Mouse (Mus musculus): ENCODE results near the gene Mdm4. TPM values are rescaled to one million over a fixed set of nuclear protein-coding genes. Genes with fewer than 3 reads are reported as not detected.

Gene Mdm4
- polyA plus RNA-seq, 1 experiment from 2014 or later: 35.7 TPM

DNA sequence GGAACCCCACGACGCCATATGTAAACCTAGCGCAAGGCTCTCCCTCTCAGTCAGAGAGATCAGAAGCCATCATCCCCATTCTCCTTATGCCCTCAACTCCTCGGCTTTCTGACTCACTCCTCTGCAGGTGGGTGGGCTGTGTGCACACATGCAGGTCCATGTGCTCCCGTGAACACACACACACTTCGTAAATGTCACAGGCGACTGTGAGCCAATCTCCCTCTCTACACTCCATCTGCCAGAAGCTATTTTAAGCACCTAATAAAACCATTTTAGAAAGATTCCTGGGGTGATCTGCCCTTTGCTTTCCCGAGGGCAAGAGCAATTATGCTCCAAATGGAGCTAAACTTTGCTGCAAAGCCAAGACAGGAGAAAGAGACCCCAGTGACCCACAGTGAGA is 84.5 kb downstream of the Mdm4 start:
- Histone ChIP-seq H3K4me2 (ENCODE audit: low read depth, low read length) (no peak overlapping the region), H3K9me3 (replicated peaks; ENCODE audit: control insufficient read depth, low read length) (no peaks in the 10 kb centered on the region), H3K27me3 (ENCODE audit: control insufficient read depth, insufficient read depth, low read length) (no peaks in the 10 kb centered on the region), H3K36me3 (replicated peaks; ENCODE audit: control insufficient read depth, insufficient read depth, low read depth, low read length) (no peaks in the 10 kb centered on the region), H3K4me1 (ENCODE audit: control insufficient read depth, insufficient read depth, low read length) (no peaks in the 10 kb centered on the region), H3K9ac (replicated peaks; ENCODE audit: low read length) (no peak overlapping the region), H3K4me3 (ENCODE audit: low read depth, low read length) (no peak overlapping the region), H3K27ac (replicated peaks; ENCODE audit: low read depth, low read length) (no peak overlapping the region)
- ATAC-seq (replicated peaks; ENCODE audit: insufficient number of reproducible peaks, low FRiP score, low TSS enrichment, low read depth) (no peak), DNase-seq (ENCODE audit: low spot score) (no peak)
- 61% methylated on average over 8 of the region's 8 CpGs for WGBS

DNA sequence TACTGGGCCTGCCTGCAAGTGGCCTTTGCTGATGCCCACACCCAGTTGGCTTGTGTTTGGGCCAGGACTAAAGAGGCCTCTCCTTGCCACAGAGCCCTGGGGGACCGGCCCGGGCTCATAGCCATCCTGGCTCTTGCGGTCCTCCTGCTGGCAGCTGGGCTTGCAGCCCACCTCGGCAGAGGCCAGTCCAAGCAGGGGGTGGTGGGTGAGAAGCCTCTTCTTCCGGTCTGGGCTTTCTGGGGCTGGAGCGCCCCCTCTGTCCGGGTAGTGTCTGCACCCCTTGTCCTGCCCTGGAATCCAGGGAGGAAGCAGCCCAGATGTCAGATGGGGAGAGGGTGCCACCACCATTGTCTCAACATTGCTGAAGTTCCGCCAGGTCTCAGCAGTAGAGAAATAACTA is 91.4 kb downstream of the Mdm4 start:
- H3K27me3 ChIP-seq (ENCODE audit: control insufficient read depth, insufficient read depth, low read length): no peaks in the 10 kb centered on the region
- H3K36me3 ChIP-seq (replicated peaks; ENCODE audit: control insufficient read depth, insufficient read depth, low read depth, low read length): no peaks in the 10 kb centered on the region
- WGBS: 85% methylated on average over 8 of the region's 8 CpGs
- ATAC-seq (replicated peaks; ENCODE audit: insufficient number of reproducible peaks, low FRiP score, low TSS enrichment, low read depth) (no peak), DNase-seq (ENCODE audit: low spot score) (no peak)
- no peak overlapping the region for H3K4me2 ChIP-seq (ENCODE audit: low read depth, low read length)
- H3K4me3 ChIP-seq (ENCODE audit: low read depth, low read length): no peak overlapping the region
- H3K9ac ChIP-seq (replicated peaks; ENCODE audit: low read length): no peak overlapping the region
- H3K9me3 ChIP-seq (replicated peaks; ENCODE audit: control insufficient read depth, low read length): no peaks in the 10 kb centered on the region
- no peaks in the 10 kb centered on the region for H3K4me1 ChIP-seq (ENCODE audit: control insufficient read depth, insufficient read depth, low read length)
- H3K27ac ChIP-seq (replicated peaks; ENCODE audit: low read depth, low read length): no peak overlapping the region

DNA sequence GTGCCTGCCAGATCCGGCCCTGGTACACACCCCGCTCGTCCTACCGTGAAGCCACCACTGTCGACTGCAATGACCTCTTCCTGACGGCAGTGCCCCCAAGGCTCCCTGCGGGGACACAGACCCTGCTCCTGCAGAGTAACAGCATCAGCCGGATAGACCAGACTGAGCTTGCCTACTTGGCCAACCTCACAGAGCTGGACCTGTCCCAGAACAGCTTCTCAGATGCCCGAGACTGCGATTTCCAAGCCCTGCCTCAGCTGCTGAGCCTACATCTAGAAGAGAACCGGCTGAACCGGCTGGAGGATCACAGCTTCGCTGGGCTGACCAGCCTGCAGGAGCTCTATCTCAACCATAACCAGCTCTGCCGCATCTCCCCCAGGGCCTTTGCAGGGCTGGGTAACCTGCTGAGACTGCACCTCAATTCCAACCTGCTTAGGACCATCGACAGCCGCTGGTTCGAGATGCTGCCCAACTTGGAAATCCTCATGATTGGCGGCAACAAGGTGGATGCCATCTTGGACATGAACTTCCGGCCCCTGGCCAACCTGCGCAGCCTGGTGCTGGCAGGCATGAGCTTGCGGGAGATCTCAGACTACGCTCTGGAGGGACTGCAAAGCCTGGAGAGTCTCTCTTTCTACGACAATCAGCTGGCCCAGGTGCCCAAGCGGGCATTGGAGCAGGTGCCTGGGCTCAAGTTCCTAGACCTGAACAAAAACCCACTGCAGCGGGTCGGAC is 92.9 kb downstream of the Mdm4 start:
- no peak for ATAC-seq (replicated peaks; ENCODE audit: insufficient number of reproducible peaks, low FRiP score, low TSS enrichment, low read depth)
- Histone ChIP-seq H3K36me3 (replicated peaks; ENCODE audit: control insufficient read depth, insufficient read depth, low read depth, low read length) (no peaks in the 10 kb centered on the region), H3K9me3 (replicated peaks; ENCODE audit: control insufficient read depth, low read length) (no peaks in the 10 kb centered on the region)

DNA sequence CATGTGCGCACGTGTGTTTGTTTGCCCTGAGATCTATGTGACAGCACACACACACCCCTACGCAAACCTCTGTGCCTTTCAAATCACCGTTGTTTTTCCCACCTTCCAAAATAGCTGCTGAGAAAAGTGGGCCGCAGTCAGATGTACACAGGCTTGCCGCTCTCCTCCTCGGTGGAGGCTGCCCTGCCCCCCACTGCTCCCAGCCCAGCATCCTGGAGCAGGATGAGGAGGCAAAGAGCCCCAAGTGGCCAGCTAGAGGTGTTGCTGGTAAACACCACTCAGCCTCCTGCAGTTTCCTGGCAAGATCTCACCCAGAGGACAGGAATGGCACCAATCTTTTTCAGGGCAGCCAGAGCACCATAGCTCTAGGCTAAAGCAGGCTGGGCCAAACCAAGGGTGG is 95.5 kb downstream of the Mdm4 start:
- 36% methylated on average over 7 of the region's 7 CpGs for WGBS
- Histone ChIP-seq H3K4me1 (ENCODE audit: control insufficient read depth, insufficient read depth, low read length) (no peaks in the 10 kb centered on the region), H3K4me2 (ENCODE audit: low read depth, low read length) (no peak overlapping the region), H3K4me3 (ENCODE audit: low read depth, low read length) (no peak overlapping the region), H3K9ac (replicated peaks; ENCODE audit: low read length) (no peak overlapping the region), H3K27ac (replicated peaks; ENCODE audit: low read depth, low read length) (no peak overlapping the region), H3K27me3 (ENCODE audit: control insufficient read depth, insufficient read depth, low read length) (no peaks in the 10 kb centered on the region), H3K36me3 (replicated peaks; ENCODE audit: control insufficient read depth, insufficient read depth, low read depth, low read length) (no peaks in the 10 kb centered on the region), H3K9me3 (replicated peaks; ENCODE audit: control insufficient read depth, low read length) (no peaks in the 10 kb centered on the region)
- ATAC-seq (replicated peaks; ENCODE audit: insufficient number of reproducible peaks, low FRiP score, low TSS enrichment, low read depth): no peak
- DNase-seq (ENCODE audit: low spot score): peak; percentile 63

More for the DNA sequence above, 92.9 kb downstream of the Mdm4 start:
- no peak for DNase-seq (ENCODE audit: low spot score)
- no peaks in the 10 kb centered on the region for H3K4me1 ChIP-seq (ENCODE audit: control insufficient read depth, insufficient read depth, low read length)
- no peaks in the 10 kb centered on the region for H3K27me3 ChIP-seq (ENCODE audit: control insufficient read depth, insufficient read depth, low read length)
- WGBS: 87% methylated on average over 26 of the region's 26 CpGs
- H3K27ac ChIP-seq (replicated peaks; ENCODE audit: low read depth, low read length): no peak overlapping the region
- no peak overlapping the region for H3K4me2 ChIP-seq (ENCODE audit: low read depth, low read length)
- no peak overlapping the region for H3K9ac ChIP-seq (replicated peaks; ENCODE audit: low read length)
- H3K4me3 ChIP-seq (ENCODE audit: low read depth, low read length): no peak overlapping the region

DNA sequence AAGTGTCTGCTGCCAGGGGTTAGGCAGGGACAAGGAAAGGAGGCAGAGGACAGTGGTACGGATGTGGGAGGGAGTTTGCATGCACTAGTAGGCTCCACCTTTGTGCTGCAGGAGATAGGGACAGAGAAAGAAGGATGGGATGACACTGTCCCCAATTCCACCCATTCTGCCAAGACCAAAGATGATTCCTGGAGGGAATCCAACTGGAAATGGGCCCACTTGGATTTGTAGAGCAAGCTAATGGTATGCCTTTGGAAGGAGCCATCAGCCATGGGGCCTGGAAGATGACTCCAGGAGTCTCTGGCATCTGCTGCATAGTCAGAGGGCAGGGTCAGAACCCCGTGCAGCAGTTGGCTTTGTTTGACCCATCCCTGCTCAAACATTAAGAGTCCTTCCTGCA is 97.9 kb downstream of the Mdm4 start:
- Histone ChIP-seq H3K4me2 (ENCODE audit: low read depth, low read length) (no peak overlapping the region), H3K36me3 (replicated peaks; ENCODE audit: control insufficient read depth, insufficient read depth, low read depth, low read length) (no peaks in the 10 kb centered on the region), H3K4me1 (ENCODE audit: control insufficient read depth, insufficient read depth, low read length) (no peaks in the 10 kb centered on the region), H3K27me3 (ENCODE audit: control insufficient read depth, insufficient read depth, low read length) (no peaks in the 10 kb centered on the region), H3K4me3 (ENCODE audit: low read depth, low read length) (no peak overlapping the region), H3K27ac (replicated peaks; ENCODE audit: low read depth, low read length) (no peak overlapping the region), H3K9ac (replicated peaks; ENCODE audit: low read length) (no peak overlapping the region), H3K9me3 (replicated peaks; ENCODE audit: control insufficient read depth, low read length) (no peaks in the 10 kb centered on the region)
- ATAC-seq (replicated peaks; ENCODE audit: insufficient number of reproducible peaks, low FRiP score, low TSS enrichment, low read depth) (no peak), DNase-seq (ENCODE audit: low spot score) (no peak)
- WGBS: 85% methylated on average over 2 of the region's 2 CpGs

DNA sequence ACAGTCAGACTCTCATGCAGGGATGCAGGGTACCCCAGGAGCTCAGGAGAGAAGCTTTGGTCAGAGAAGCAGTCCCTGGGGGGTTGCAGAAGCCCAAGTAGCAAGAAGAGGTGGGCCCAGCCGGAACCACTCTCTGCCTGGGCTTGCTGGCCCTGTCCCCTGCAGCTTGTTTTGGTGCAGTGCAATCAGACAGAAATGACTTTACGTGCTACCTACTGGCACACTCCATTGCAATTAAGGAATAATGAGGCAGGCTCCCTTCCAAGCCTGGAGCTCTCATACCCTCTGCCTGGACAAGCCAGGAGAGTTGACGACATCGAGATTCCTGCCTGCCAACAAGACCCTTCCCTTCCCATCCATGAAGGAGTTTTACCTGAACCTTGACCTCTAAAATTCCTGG is 100.1 kb downstream of the Mdm4 start:
- H3K4me3 ChIP-seq (ENCODE audit: low read depth, low read length): no peak overlapping the region
- no peaks in the 10 kb centered on the region for H3K27me3 ChIP-seq (ENCODE audit: control insufficient read depth, insufficient read depth, low read length)
- H3K9me3 ChIP-seq (replicated peaks; ENCODE audit: control insufficient read depth, low read length): no peaks in the 10 kb centered on the region
- H3K4me2 ChIP-seq (ENCODE audit: low read depth, low read length): no peak overlapping the region
- no peak overlapping the region for H3K9ac ChIP-seq (replicated peaks; ENCODE audit: low read length)
- H3K4me1 ChIP-seq (ENCODE audit: control insufficient read depth, insufficient read depth, low read length): no peaks in the 10 kb centered on the region
- ATAC-seq (replicated peaks; ENCODE audit: insufficient number of reproducible peaks, low FRiP score, low TSS enrichment, low read depth) (no peak), DNase-seq (ENCODE audit: low spot score) (no peak)
- H3K27ac ChIP-seq (replicated peaks; ENCODE audit: low read depth, low read length): no peak overlapping the region
- WGBS: 65% methylated on average over 4 of the region's 4 CpGs
- H3K36me3 ChIP-seq (replicated peaks; ENCODE audit: control insufficient read depth, insufficient read depth, low read depth, low read length): no peaks in the 10 kb centered on the region

DNA sequence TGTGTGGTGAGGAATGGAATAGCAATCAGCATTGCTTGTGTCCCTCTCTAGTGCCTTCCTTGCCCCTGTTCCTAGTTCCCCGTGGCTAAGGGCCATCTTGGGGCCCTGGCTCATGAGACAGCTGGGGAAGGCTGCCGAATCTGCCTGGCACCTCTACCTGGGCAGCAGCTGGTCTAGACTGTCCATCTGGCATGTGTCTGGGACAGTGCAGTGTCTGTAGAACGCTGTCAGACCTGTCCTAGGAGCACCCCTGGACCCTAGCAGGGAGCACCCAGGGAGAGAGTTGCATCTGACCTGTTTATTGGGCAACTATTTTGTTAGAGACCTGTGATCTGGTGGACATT is 101.5 kb downstream of the Mdm4 start:
- no peak overlapping the region for H3K4me2 ChIP-seq (ENCODE audit: low read depth, low read length)
- H3K27me3 ChIP-seq (ENCODE audit: control insufficient read depth, insufficient read depth, low read length): no peaks in the 10 kb centered on the region
- H3K4me3 ChIP-seq (ENCODE audit: low read depth, low read length): no peak overlapping the region
- no peak overlapping the region for H3K9ac ChIP-seq (replicated peaks; ENCODE audit: low read length)
- H3K9me3 ChIP-seq (replicated peaks; ENCODE audit: control insufficient read depth, low read length): no peaks in the 10 kb centered on the region
- WGBS: 64% methylated on average over 3 of the region's 3 CpGs
- H3K4me1 ChIP-seq (ENCODE audit: control insufficient read depth, insufficient read depth, low read length): no peaks in the 10 kb centered on the region
- DNase-seq (ENCODE audit: low spot score): no peak
- no peak for ATAC-seq (replicated peaks; ENCODE audit: insufficient number of reproducible peaks, low FRiP score, low TSS enrichment, low read depth)
- H3K27ac ChIP-seq (replicated peaks; ENCODE audit: low read depth, low read length): no peak overlapping the region
- H3K36me3 ChIP-seq (replicated peaks; ENCODE audit: control insufficient read depth, insufficient read depth, low read depth, low read length): no peaks in the 10 kb centered on the region

DNA sequence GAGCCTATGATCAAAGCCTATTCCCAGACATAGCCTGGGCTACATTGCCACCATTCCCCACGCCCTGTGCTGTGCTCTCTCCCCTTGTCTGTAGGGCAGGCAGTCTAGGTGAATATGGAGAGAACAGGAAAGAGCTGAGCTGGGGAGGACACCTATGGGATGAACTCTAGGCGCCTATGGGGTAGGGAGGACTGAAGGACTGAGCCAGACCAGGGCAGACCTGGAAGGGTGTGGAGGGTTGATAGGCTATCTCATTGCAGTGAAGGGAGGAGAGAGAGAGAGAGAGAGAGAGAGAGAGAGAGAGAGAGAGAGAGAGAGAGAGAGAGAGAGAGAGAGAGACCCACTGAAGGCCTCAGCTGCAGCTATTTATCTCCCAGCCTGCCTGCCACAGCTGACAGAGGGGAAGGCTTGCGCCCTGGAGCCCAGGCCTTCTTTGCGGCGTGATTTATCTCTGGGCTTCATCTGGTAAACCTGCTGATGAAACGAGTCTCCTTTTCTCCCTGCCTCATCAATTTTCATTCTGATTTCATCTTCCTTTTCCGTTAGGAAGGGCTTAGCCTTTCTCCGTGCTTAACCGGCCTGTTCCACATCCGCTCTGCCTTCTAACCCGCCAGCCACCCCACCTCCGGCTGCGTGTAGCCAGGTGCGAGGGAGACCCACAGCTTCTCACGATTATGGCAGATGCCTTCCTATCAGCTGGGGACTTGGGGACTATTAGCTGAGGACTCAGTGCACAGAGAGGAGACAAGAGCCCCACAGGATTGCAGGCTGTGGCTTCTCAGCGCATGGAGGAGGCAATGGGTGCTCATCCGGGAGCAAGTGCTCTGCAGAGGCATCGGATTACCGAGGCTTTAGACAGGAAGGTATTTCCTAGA is 102.1 kb downstream of the Mdm4 start:
- Histone ChIP-seq H3K27ac (replicated peaks; ENCODE audit: low read depth, low read length) (no peak overlapping the region), H3K9me3 (replicated peaks; ENCODE audit: control insufficient read depth, low read length) (no peaks in the 10 kb centered on the region), H3K4me1 (ENCODE audit: control insufficient read depth, insufficient read depth, low read length) (no peaks in the 10 kb centered on the region), H3K9ac (replicated peaks; ENCODE audit: low read length) (no peak overlapping the region), H3K4me3 (ENCODE audit: low read depth, low read length) (no peak overlapping the region), H3K4me2 (ENCODE audit: low read depth, low read length) (no peak overlapping the region), H3K36me3 (replicated peaks; ENCODE audit: control insufficient read depth, insufficient read depth, low read depth, low read length) (no peaks in the 10 kb centered on the region), H3K27me3 (ENCODE audit: control insufficient read depth, insufficient read depth, low read length) (no peaks in the 10 kb centered on the region)
- DNase-seq (ENCODE audit: low spot score) (no peak), ATAC-seq (replicated peaks; ENCODE audit: insufficient number of reproducible peaks, low FRiP score, low TSS enrichment, low read depth) (no peak; the same call in 1 of the 2 replicates)
- WGBS: 46% methylated on average over 19 of the region's 19 CpGs
